Mouse (Mus musculus): ENCODE results near the gene 5730480H06Rik. TPM values are rescaled to one million over a fixed set of nuclear protein-coding genes. Genes with fewer than 3 reads are reported as not detected.

The 5730480H06Rik gene
- total RNA-seq, 1 experiment from 2014 or later = 7.5 TPM

DNA sequence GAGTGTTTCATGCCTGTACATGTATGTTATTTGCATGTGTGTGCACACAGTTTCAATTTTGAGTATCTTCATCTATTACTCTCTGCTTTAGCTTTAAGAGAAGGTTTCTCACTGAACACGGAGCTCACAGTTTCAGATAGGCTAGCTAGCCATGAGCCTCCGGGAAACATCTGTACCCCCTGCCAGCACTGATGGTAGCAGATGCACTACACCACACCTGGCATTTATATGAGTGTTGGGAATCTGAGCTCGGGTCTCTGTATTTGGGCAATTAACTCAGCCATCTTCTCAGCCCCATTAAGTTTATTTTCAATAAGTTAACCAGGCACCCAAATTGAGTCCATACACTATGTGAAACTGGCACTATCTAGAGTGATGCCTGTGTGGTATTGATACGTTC is 83.7 kb downstream of the 5730480H06Rik start:
- no peak for ATAC-seq (replicated peaks; ENCODE audit: insufficient number of reproducible peaks, low FRiP score, low TSS enrichment, poor library complexity, severe bottlenecking)

DNA sequence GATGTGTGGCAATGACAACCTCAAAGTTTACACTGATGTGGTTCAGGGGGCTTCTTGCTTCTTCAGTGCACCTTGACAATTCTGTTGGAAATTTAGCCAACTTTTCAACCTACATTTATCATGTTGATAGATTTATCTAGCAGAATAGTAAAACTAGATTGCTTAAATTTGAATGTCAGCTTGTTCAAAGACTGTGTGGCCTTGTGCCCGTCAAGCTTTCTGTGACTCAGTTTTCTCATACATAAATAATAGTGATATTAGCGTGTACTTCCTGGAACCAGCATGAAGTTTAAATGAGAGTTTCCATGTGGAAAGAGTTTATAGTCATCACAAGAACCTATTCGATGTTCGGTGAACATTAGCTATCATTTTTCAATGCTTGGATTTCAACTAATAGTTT is 84.5 kb downstream of the 5730480H06Rik start:
- no peak for ATAC-seq (replicated peaks; ENCODE audit: insufficient number of reproducible peaks, low FRiP score, low TSS enrichment, poor library complexity, severe bottlenecking)

DNA sequence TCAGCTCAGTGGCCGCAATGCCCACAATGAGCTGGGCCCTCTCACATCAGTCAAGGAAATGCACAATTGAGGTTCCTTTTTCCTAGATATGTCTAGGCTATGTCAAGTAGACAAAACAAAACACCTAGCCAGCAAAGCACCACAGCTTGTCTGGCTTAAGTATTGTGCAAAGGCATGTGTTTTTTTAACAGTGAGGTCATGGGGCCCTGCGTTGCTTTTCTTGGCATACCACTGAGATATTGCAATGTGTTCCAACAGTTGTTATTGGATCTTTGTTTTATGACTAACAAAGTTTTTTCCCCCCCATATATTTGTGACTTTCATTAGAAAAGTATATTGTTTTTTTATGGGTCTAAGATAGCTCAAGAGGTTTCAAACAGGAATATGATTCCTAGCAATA is 92.0 kb downstream of the 5730480H06Rik start:
- no peak for ATAC-seq (replicated peaks; ENCODE audit: insufficient number of reproducible peaks, low FRiP score, low TSS enrichment, poor library complexity, severe bottlenecking)

DNA sequence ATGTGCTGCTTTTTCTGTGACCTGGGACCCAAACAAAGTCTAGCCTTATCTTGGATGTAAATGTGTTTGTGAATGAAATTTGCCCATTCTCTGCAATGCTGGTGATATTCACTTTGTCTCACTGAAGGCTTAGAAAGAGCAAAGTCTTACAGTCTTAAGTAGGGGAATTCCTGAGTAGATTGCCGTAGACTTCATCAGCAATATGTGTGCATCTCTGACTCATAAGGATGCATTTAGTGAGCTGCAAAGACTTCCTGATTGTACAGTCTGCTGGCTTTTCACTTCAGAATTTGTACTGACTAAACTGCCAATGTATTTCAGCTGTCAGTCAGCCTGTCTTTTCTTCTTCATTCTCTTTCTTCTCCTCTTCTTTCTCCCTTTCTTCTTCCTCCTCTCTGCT is 94.2 kb downstream of the 5730480H06Rik start:
- ATAC-seq (replicated peaks; ENCODE audit: insufficient number of reproducible peaks, low FRiP score, low TSS enrichment, poor library complexity, severe bottlenecking) = no peak

DNA sequence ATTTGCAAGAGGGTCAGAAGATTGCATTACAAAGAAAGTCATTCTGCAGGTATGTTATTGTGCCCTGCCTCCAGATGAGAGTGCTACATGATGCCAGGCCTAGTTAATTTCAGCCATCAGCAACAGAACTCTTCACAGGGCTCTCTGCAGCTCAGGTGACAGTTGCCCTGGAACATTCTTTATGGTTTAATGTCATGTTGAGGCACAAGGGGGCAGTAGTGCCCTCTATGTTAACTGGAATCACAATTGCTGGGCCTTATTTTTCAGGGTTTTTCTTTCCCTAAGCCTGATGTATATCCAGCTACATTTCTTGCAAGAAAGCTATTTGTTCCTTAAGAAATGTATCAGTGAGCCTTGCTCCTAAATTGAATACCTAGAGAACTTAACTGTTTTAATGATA is 102.7 kb downstream of the 5730480H06Rik start:
- ATAC-seq (replicated peaks; ENCODE audit: insufficient number of reproducible peaks, low FRiP score, low TSS enrichment, poor library complexity, severe bottlenecking) = no peak

DNA sequence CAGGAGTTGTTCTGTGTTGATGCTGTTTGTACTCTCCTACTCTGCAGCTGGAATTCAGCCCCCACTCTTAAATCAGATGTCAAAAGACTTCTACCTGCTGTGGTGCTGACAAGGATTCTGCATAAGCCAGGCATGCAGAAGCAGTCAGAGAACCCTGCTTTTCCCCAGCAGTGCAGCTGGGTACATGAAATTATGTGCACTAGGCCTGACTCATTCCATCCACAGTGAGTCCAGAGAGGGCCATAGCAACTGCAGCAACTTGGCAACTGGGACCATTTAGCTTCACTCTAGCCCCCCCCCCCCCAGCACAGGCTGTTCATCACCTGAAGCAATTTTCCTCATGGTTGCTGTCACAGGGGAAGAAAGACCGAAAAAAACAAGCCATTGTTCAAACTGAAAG is 121.1 kb downstream of the 5730480H06Rik start:
- ATAC-seq (replicated peaks; ENCODE audit: insufficient number of reproducible peaks, low FRiP score, low TSS enrichment, poor library complexity, severe bottlenecking) = no peak

DNA sequence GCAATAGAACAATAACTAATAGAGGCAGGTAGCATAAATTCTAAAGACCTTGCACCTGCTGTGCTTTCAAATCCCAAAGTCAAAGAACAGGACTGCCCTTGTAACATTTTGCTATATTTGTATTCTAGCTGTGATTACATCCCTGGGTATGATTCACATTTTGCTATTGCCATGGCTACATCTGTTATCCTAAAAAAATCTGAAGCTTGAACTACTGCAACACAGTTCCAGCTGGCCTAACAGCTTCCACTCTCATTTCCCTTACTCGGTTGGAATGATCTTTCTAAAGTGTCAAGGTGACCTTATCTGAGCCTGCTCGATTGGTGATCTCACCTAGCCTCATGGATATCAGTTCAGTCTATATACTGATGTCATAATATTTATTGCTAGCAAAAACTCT is 132.5 kb downstream of the 5730480H06Rik start:
- ATAC-seq (replicated peaks; ENCODE audit: insufficient number of reproducible peaks, low FRiP score, low TSS enrichment, poor library complexity, severe bottlenecking) = no peak
